Mouse (Mus musculus) forebrain, embryonic 15.5 days (tissue): ENCODE data around the gene Medag. TPM values are rescaled to one million over a fixed set of nuclear protein-coding genes. Genes with fewer than 3 reads are reported as not detected.

Experiments used
- ATAC-seq: fragments of 200-750 bp; cut with Nextera tagmentation; replicated peaks from 2 replicates; pipeline ENCODE4 v1.8.0; 2017; ENCODE audit warnings: mild to moderate bottlenecking, moderate TSS enrichment, moderate library complexity
- H3K27ac ChIP-seq: fragments of 300-500 bp; sonication (generic); replicated peaks from 2 replicates; pipeline ENCODE4 v1.5.1; 2015; ENCODE audit warnings: mild to moderate bottlenecking, inconsistent platforms
- H3K27me3 ChIP-seq: fragments of 300-500 bp; sonication (generic); 2 replicates; pipeline ENCODE4 v1.6.1; 2015; ENCODE audit warnings: inconsistent platforms
- H3K36me3 ChIP-seq: fragments of 300-500 bp; sonication (generic); 2 replicates; pipeline ENCODE4 v1.6.1; 2015; ENCODE audit warnings: mild to moderate bottlenecking, inconsistent platforms
- H3K4me1 ChIP-seq: fragments of 300-500 bp; sonication (generic); 2 replicates; pipeline ENCODE4 v1.6.1; 2015; ENCODE audit warnings: inconsistent platforms
- H3K4me2 ChIP-seq: fragments of 300-500 bp; sonication (generic); replicated peaks from 2 replicates; pipeline ENCODE4 v1.6.1; 2015; ENCODE audit warnings: mild to moderate bottlenecking, inconsistent platforms
- H3K4me3 ChIP-seq: fragments of 300-500 bp; sonication (generic); 2 replicates; pipeline ENCODE4 v1.5.1; 2015; ENCODE audit warnings: mild to moderate bottlenecking, inconsistent platforms
- H3K9ac ChIP-seq: fragments of 300-500 bp; sonication (generic); replicated peaks from 2 replicates; pipeline ENCODE4 v1.6.1; 2015; ENCODE audit warnings: mild to moderate bottlenecking, inconsistent platforms
- H3K9me3 ChIP-seq: fragments of 300-500 bp; sonication (generic); 2 replicates; pipeline ENCODE4 v1.6.1; 2016; ENCODE audit warnings: inconsistent platforms
- WGBS: fragments of 180-500 bp; shearing (Covaris S2); methylation state at CpG from one replicate; pipeline ENCODE4 v1.1.7; 2015; ENCODE audit warnings: mixed read lengths; 5-methylcytosine and 5-hydroxymethylcytosine counted together
- polyA plus RNA-seq: library from polyadenylated mRNA; unstranded; fragments of >200 nt; fragmentation: Nextera tagmentation; extraction: Ambion mirVana; gene quantifications from 2 replicates; pipeline ENCODE4 v1.2.1, GENCODE M21; 2015

The Medag gene
- polyA plus RNA-seq, 1 experiment from 2014 or later = 1.7 TPM

DNA sequence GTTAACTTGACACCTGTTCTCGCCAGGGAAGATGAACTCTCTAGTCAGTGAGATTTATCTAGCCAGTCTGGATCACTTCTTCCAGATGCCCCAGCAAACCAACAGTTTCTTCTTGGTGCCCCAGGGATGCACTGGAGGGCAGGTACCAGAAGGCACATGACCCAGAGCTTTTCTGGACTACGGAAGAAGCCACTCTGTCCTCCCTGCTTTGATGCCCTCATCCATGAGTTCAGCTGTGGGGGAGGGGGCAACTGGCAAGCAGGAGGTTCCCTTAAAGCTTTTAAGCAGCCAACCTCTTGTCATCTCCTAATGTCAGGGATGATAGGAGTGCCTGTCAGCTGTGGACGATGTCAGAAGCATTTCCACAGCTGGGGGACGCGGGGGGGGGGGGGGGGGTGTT, 53.8 kb downstream of the Medag start:
- ATAC-seq = no peak
- 50% methylated on average over 5 of the region's 5 CpGs for WGBS
- no peak overlapping the region for H3K27ac ChIP-seq

DNA sequence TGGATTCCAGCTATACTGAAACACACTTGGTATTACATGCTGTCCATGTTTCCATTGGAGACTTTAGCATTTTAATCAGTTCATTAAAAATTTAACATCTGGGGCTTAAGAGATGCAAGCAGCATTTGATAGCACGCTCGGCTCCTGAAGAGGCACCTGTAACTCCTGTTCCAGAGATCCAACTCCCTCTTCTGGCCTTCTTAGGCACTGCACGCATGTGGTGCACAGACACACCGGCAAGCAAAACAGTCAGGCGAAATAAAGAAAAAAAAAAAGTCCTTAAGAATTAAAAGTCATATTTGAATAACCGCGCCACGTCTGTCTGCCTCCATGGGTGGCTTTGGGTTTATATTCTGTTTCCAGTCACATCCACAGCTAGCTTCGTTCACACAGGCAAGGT, 62.6 kb downstream of the Medag start:
- Histone ChIP-seq H3K9me3 (no peaks in the 10 kb centered on the region), H3K27me3 (no peaks in the 10 kb centered on the region), H3K4me3 (no peak overlapping the region), H3K4me2 (no peak overlapping the region), H3K36me3 (no peaks in the 10 kb centered on the region), H3K4me1 (no peaks in the 10 kb centered on the region), H3K27ac (no peak overlapping the region), H3K9ac (no peak overlapping the region)
- no peak for ATAC-seq
- 95% methylated on average over 9 of the region's 9 CpGs for WGBS

More for the DNA sequence above, 53.8 kb downstream of the Medag start:
- no peak overlapping the region for H3K4me3 ChIP-seq
- H3K36me3 ChIP-seq = no peaks in the 10 kb centered on the region
- no peaks in the 10 kb centered on the region for H3K27me3 ChIP-seq
- H3K4me1 ChIP-seq = peaks cover 7% of the 10 kb centered on the region; the same call in 1 of the 2 replicates
- H3K4me2 ChIP-seq = no peak overlapping the region
- H3K9ac ChIP-seq = no peak overlapping the region
- H3K9me3 ChIP-seq = no peaks in the 10 kb centered on the region

DNA sequence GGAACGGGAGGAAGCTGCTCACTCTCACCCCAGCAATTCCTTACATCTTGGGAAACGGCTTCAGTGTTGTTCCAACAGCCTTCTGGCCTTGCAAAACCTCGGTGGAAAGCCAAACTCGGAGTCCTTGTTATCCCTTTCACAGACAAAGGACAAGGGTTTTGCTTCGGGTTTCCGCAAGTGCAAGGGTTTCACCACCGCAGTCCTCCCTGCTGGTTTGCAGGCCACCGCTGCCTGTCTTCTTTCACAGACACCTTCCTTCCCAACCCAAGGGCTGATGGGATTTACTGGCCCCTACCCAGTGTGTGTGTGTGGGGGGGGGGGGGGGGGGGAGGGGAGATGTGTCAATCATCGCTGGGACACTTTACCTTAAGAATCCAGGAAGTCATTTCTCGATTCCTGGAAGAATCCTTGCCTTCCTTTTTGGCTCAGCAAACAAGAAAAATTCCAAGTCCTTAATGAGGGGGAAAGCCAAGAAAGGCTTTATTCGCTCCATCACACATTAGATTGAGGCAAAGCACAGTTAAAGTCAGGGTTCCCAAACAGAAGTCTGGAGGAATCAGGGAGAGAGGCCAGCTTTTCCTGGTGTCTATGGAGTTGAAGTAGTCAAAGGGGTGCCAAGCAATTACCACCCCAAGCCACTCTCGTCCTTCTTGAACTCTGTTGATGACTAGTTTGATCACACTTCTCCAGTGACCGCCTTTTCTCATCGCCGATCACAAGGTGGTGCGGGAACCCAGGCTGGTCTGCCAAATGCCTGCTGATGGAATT, 63.3 kb downstream of the Medag start:
- 65% methylated on average over 16 of the region's 16 CpGs for WGBS
- Histone ChIP-seq H3K27ac (peak overlapping the region; percentile 28; the same call in 1 of the 2 replicates), H3K27me3 (no peaks in the 10 kb centered on the region), H3K9ac (no peak overlapping the region), H3K9me3 (no peaks in the 10 kb centered on the region), H3K4me3 (no peak overlapping the region), H3K36me3 (no peaks in the 10 kb centered on the region), H3K4me2 (no peak overlapping the region), H3K4me1 (no peaks in the 10 kb centered on the region)
- ATAC-seq = no peak; the same call in 1 of the 2 replicates

Other genes starting within 250 kb of the Medag start
- 51.6 and 51.7 TPM in 2 replicates for gene Uspl1, start 227.4 kb upstream of the Medag start, polyA plus RNA-seq
- 1,140 and 1,184 TPM in 2 replicates for gene Hmgb1, start 227.3 kb upstream of the Medag start, polyA plus RNA-seq
- gene Alox5ap, start 147.0 kb upstream of the Medag start, polyA plus RNA-seq = 8.3 and 8.8 TPM in 2 replicates
- gene Tex26, start 27.9 kb downstream of the Medag start, polyA plus RNA-seq = 1.3 and 2.1 TPM in 2 replicates
- gene Wdr95, start 116.9 kb downstream of the Medag start, polyA plus RNA-seq = 0.46 and 0.75 TPM in 2 replicates
- gene Hsph1, start 224.6 kb downstream of the Medag start, polyA plus RNA-seq = 108 and 112 TPM in 2 replicates